Mouse (Mus musculus): ENCODE measurements at regions not wholly inside any gene's neighbourhood (a gene's known extent, or its start where the extent isn't known, plus 50 kb on each side); places are given as distances from the start of the nearest gene placed in this dataset.
A peak's percentile ranks its signal among the peaks of the same experiment; 100 is the strongest.

DNA sequence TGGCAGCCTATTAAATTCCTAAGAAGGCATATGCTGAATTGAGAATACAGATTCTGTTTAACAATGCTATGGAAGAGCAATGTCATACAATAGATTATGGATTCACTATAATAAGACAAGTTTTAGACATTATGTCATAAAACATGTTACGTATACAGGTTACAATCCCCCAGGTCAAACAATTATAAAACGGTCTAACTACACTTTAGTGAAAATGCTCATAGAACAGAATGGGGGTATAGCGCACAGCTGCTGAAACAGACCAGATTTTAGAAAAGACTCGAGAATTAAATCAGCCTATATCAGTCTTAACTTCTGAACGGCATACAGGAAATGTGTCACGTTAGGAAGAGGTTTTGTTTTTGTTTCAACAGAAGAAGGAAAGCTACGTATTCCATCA is 660.5 kb upstream of the Sel1l start:
- intact Hi-C loops (cut with DNase I): no loop called here
- DNase-seq (ENCODE audit: extremely low spot score in 1 of 2, low spot score in 2 of 2): no peak

DNA sequence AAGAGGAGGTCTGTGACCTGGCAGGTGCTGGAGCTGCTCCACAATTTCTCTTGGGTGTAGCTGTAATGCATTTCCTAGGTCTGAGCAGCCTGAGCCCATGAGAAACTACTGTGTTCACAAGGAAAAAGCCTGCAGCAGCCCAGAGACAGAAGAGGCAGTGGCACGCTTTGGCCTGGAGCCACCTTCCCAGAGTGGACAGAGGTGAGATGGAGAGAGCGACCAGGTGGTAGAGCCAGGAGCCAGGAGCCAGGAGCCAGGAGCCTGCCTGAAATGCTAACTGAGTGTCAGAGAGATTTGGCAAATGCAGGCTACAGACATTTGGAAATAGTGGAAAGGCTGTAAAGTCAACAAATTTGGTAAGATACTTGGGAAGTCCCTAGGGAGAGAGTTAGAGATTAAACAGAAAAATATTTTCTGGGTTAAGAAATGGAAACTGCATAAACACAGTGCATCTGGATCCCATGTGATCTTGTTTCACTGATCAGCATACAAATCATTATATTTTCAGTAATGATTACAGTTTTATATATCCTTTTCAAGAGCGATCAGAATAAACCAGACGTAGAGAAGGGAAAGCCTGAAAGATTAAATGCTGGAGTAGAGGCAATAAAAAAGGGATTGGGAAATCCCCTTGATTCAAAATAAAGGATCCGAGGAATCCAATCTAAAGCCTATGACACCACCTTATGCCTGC is 660.0 kb upstream of the Sel1l start:
- no peak for DNase-seq (ENCODE audit: extremely low spot score in 1 of 2, low spot score in 2 of 2)

DNA sequence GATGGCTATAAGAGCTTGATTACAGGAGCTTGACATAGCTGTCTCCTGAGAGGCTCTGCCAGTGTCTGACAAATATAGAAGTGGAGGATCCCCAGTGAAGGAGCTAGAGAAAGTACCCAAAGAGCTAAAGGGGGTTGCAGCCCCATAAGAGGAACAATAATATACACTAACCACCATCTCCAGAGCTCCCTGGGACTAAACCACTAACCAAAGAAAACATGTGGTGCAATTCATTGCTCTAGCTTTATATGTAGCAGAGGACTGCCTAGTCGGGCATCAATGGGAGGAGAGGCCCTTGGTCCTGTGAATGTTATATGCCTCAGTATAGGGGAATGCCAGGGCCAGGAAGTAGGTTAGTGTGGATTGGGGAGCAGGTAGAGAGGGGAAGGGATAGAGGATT is 635.0 kb upstream of the Sel1l start:
- intact Hi-C loops (cut with DNase I): no loop called here
- DNase-seq (ENCODE audit: extremely low spot score in 1 of 2, low spot score in 2 of 2): no peak

More for the DNA sequence above, 660.0 kb upstream of the Sel1l start:
- intact Hi-C loops (cut with DNase I): no loop called here

DNA sequence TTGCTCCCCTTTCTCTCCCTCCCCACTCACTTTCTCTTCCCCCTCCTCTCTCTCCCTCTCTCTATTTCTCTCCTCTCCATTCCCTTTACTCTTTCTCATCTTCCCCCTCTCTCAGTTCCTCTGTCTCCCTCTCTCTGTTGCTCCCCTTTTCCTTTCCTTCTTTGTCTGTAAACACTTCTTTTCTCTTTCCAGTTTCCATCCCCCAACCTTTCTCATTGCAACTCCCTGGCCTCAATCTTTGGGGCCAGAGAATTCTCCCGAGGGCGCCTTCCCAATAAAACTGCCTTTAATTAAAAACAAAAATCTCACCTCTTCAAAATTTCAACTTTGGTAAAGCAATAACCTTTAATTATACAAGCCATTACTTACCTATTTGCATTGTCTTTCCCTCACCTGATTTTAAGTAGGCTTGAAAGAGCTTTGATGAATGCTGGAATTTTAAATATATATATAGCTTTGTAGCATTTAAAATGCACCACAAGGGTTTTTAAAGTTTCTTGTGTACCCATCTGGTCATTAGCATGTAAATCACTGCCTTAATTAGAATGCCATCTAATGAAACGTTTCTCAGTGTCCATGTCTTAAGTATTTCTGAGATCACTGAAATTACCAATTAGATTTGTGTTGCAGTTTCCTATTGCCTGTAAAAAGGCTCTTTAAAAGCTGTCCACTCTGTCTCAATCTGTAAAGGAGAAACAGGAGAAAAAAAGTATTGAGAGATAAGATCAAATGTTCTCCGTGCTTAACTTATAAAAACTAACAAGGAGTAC is 625.5 kb upstream of the Sel1l start:
- no peak for DNase-seq (ENCODE audit: extremely low spot score in 1 of 2, low spot score in 2 of 2)
- intact Hi-C loops (cut with DNase I): no loop called here

DNA sequence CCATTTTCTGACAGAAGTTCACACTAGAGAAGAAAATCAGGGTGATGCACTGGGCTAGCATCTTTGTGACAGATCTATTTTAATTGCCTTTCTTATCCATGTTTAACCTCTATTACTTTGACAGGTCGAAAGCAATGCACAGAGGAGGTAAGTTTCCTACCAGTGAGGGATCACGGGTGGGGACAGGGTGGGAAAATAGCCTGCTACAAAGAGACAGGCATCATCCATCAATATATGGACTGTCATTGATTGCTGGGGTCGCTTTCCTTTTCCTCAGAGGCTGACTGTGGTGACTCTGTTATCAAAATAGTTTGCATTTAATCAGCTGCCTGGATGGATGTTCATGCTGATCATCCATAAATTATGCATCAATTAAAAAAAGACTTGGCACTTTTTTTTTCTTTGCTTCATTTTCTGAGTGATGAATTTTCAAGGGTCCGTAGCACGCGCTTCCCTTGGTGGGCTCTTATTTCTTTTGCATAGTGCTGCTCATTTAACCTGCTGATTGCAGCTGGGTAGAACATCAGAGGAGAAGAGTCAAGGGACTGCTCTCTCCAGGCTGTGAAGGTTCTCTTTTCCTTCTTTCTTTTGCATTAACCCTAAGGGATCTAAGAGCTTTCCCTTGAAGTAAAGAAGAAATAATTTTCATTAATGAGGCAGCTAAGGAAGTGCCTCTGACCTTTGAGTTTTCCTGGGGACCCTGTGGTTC is 602.3 kb upstream of the Sel1l start:
- DNase-seq (ENCODE audit: extremely low spot score in 1 of 2, low spot score in 2 of 2): no peak
- intact Hi-C loops (cut with DNase I): no loop called here

DNA sequence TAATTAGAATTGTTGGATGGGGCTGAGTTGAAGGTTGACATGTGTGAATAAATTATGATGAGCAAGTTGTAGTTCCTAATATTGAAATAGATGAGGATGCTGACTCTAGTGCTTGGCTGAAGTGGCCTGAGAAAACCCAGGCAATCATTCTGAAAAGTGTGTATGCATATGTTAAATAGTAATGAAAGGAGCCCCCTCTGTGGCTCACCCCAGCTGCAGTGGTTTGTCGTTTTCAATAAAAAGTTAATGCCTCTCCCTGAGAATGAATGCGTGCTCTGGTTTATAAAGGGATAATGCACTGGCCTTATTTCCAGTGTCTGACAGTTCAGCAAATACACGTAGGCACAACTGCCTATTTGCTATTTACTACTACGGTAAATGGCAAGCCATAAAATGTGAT is 569.5 kb upstream of the Sel1l start:
- no peak for DNase-seq (ENCODE audit: extremely low spot score in 1 of 2, low spot score in 2 of 2)
- intact Hi-C loops (cut with DNase I): no loop called here

DNA sequence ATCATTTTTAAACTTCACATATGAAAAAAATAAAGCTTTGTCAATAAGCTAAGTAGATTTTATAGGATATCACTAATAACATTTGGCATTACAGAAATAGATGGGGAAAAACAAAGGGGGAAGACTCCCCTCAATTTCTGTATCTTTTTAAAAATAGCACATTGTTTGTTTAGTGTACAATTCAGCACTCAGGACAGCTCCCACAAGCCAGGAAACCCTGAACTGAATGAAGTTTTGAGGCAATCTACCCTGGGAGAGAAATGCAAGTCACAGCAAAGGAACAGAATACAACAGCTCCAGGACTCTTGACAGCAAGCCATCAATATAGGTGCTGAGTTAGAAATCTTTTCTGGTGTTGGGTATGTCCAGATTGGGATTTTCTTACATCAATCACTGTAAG is 556.5 kb upstream of the Sel1l start:
- no peak for DNase-seq (ENCODE audit: extremely low spot score in 1 of 2, low spot score in 2 of 2)
- intact Hi-C loops (cut with DNase I): no loop called here

DNA sequence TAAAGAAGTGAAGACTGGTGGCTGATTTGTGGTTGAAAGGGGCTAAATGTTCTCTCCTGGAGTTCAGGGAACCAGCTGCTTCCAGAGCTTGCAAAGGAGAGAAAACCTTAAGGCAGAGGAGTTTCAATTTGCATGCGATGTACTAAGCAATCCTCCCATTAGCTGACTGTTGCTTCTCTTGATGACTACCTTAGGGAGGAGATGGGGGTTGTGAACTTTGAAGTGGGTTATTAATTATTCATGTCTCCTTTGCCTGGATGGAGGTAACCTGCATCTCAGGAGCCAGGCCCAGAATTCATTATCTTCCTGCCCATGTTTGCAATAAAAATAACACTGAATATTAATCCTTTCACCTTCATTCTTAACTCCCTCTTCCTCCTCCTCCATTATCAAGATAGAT is 552.0 kb upstream of the Sel1l start:
- DNase-seq (ENCODE audit: extremely low spot score in 1 of 2, low spot score in 2 of 2): no peak
- intact Hi-C loops (cut with DNase I): no loop called here

DNA sequence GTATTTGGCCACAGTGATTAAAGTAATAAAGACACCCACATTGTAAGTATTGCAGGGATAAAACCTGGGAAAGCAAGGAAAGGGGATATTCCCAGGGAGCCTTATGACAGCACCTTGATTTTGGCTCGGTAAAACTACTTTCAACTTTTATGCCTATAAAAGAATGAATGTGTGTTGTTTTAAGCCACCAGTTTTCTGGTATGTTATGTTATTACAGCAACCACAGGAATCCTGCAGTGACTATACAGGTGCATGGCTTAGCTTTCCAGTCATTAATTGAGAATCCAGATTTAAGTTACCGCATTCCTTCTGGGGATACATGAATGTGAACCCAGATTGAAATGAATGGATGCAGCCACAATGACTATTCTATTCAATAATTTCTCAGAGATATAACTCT is 537.2 kb upstream of the Sel1l start:
- intact Hi-C loops (cut with DNase I): no loop called here
- DNase-seq (ENCODE audit: extremely low spot score in 1 of 2, low spot score in 2 of 2): no peak

DNA sequence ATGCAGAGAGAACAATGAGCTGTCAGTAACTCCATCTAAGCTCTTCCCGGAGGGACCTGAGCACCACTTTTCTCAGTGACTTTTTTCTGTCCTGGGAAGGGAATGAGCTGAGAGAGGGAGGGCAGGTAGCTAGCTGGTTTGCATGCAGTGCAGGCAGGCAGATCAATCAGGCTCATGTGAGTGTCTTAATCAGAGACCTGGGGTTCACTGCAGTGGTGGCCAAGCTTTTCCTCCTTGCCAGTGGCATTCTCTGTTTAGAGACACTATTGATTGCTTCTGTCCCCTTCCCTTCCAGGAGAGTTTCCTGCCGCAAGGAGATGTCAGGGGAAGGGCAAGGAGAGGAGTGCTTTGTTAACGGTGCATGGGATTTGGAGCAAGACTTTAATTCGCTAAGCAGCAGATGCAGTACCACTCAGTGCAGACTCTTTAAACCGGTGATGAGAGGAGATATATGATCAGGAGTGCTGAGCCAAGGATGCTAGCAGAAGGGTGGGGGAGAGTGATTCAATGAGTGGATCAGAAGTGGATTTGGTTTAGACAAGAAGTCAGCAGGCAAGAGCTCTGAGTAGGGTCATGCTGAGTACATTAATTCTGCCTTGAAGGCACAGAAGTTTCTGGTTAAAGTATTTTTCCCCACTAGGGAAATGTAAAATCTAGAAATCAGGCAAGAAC is 535.4 kb upstream of the Sel1l start:
- intact Hi-C loops (cut with DNase I): no loop called here
- no peak for DNase-seq (ENCODE audit: extremely low spot score in 1 of 2, low spot score in 2 of 2)

DNA sequence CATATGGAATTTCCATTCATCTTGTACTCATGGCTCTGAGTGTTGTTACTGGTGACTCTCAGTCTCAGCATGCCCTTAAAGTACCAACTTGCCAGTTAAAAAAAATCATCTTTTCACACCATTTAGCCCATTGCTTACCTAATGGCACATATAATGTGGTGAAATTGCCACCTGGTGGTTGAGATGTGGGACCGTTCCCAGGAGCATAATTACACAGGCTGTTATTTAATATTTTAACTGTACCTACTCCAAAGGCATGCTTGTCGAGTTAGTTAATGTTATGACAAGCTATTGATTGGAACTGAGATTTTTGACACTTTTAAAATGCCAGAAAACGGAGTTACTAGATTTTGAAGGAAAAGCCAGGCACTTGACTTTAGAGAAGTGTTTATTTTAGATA is 530.2 kb upstream of the Sel1l start:
- intact Hi-C loops (cut with DNase I): no loop called here
- no peak for DNase-seq (ENCODE audit: extremely low spot score in 1 of 2, low spot score in 2 of 2)

DNA sequence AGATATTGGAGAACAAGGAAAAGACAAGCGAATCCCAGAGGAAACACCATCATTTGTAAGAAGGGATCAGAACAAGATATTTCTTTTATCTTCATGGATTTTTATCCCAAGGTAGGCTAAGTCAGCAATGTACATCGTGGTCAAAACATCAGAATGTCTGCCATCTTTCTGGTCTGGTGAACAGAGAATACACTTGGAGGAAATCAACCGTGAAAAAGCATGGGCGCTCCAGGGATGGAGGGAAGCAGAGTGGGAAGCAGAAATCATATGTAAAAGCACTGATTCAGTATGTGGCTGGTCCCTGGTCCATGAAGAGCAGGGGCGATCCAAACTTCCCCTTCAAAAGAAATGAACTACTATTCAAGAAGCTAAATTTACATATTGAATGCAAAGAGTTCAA is 517.0 kb upstream of the Sel1l start:
- intact Hi-C loops (cut with DNase I): no loop called here

DNA sequence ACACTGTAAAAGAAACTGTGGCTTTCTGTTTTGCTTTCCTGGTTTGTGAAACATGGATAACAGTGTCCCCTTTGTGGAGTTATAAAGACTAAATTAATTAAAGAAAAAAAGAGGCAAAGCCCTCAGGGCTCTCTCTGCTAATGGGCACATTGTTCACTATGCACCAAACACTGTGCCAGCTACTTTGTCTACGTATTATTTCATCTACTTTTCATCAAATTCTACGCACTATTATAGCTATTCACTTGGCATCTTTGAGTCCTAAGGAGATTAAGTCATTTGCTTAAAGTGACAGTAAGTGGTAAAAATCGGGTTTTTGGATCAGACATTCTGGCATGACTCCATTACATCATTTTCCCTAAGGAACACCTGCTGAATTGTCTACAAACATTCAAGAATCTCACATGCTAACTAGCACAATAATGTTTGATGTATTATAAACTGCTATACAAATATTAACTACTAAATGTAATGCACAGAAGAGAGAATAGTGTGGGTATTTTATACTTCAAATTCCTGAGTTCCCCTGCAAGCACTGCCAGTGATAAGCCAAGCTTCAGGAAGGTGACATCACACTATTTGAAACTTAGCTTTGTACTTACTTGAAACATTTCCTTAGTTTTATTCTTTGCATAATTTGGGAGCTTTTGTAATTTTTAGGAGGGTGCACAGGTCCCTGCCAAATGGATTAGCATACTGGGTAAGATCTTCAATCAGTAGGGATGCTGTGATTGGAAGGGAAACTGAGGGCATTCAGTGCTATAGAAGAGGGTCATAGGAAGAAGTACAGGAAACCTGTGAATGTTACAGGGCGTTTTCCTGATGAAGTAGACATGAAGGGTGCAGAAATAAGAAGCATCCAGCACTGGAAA is 504.7 kb upstream of the Sel1l start:
- DNase-seq (ENCODE audit: extremely low spot score in 1 of 2, low spot score in 2 of 2): no peak
- intact Hi-C loops (cut with DNase I): no loop called here

More for the DNA sequence above, 517.0 kb upstream of the Sel1l start:
- no peak for DNase-seq (ENCODE audit: extremely low spot score in 1 of 2, low spot score in 2 of 2)

DNA sequence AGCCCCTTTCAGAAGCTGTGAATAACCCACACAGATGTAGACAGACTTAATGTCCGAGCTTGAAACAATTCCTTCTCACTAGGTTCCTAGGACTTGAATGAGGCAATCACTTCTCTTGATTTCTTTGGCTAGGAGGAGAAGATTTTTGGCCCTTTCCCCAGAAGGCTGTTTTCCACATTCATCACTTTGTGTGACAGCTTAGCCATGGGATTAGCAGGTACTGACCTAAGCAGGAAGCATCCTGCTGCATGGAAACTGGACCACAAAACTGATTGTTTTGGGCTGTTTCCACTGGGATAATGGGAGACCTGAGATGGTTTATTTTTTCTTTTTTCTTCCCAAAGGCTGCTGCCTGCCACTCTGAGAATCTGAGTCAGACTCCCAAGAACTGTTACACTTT is 469.3 kb upstream of the Sel1l start:
- no peak for DNase-seq (ENCODE audit: extremely low spot score in 1 of 2, low spot score in 2 of 2)
- intact Hi-C loops (cut with DNase I): no loop called here

DNA sequence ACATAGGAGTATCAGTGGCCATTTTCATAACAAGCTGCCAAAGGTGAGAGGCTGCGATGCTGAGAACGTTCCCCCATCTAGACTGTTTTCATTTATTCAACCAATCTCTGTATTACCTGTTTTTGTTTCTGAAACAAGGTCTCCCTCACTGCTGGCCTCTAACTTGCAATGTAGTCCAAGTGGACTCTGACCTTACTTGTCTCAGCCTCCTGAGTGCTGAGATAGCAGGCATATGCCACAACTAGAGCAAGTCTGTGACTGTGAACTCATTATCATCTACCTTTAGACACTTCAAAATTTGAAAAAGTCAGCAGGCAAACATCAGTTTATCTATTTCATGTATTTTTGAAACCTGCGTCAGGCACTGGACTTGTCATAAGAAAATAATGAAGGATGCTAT is 468.7 kb upstream of the Sel1l start:
- intact Hi-C loops (cut with DNase I): no loop called here
- no peak for DNase-seq (ENCODE audit: extremely low spot score in 1 of 2, low spot score in 2 of 2)

DNA sequence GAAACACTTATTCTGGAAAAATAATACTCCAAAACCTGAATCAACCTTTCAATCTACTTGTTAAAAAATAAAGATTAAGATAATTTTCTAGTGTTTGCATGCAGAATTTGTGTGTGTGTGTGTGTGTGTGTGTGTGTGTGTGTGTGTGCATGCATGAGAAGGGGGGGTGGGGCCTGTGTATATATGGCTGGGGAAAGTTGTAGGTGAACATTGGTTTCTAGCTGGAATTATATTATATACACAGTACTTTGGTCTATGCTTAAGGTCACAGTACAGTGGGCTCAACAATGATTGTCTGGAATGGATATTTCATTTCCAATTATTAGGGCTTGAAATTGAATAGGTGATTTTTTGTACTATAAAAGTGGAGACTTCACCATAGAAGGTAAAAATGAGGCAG is 467.3 kb upstream of the Sel1l start:
- no peak for DNase-seq (ENCODE audit: extremely low spot score in 1 of 2, low spot score in 2 of 2)
- intact Hi-C loops (cut with DNase I): no loop called here

DNA sequence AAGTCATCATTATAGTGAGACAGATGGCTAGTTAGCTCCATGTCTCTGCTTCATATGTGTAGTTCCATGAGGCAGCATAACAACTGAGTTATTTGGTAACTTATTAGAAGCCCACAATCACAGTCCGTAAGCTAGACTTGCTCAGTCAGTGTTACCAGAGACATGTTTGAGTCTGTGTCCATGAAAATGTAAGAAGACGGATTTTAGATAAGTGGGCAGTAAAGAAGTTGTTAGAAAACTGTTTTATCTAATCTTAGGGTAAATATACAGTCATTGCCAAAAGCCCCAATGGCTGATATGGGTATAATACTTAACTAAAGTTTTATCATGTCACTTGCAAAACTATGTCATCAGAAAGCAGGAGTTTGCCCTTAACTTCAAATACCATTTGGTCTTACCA is 466.9 kb upstream of the Sel1l start:
- intact Hi-C loops (cut with DNase I): no loop called here
- no peak for DNase-seq (ENCODE audit: extremely low spot score in 1 of 2, low spot score in 2 of 2)

DNA sequence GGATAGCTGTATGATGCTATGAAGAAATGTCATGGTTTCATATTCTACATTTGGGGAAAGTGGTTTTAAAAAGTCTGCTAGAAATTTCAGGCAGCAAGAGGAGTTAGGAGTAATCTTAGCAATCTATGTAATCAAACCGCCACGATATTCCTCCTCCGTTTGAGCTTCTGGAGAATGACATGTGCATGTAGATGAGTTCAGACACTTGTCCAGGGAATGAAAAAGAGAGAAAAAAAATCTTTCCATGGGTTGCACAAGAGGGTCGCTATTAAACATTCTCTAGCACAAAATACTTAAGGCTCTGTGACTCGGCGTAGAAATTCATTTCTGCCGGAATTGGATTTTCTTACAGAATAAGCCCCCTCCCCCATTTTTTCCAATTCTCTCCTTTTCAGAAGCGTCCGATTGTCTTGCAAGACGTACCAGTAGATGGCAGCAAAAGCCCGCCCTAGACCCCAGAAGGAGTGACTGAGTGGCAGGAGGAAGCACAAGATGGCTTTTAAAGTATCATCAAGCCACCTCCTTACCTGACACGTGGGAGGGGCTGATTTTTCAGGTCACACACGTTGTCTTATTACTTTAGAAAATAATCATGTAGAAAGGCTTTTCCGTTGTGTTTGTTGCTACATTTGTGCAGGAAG is 454.1 kb upstream of the Sel1l start:
- intact Hi-C loops (cut with DNase I): loop anchor here (5.0 kb wide), 1 partner anchor 286 kb away; no protein-coding TSS in a partner anchor
- DNase-seq (ENCODE audit: extremely low spot score in 1 of 2, low spot score in 2 of 2): peak; percentile 77 to 84
